Mouse (Mus musculus) urinary bladder, postnatal 4 days (tissue): ENCODE results near the gene Pdcd2l.

ENCODE experiments used
- DNase-seq, 2 experiments: peaks; one replicate each; pipeline ENCODE4 v3.0.0; 2021 to 2022; ENCODE audit warnings: low spot score in 2 of 2

Gene Pdcd2l

GRCm38 (mm10) chr7:34141123-34141522, 55.3 kb downstream of the Pdcd2l start:
- DNase-seq: no peak

- DNase-seq: no peak
These were observed 57.0 kb downstream of the Pdcd2l start for GRCm38 (mm10) chr7:34139493-34139892.
